Mouse (Mus musculus) right cerebral cortex, postnatal 4 days (tissue): ENCODE measurements around the gene Ankrd12.
A peak's percentile ranks its signal among the peaks of the same experiment; 100 is the strongest.
"Not testable (repeated sequence)": the region's sequence is repeated elsewhere in the genome, so short reads cannot be mapped to it uniquely, and the experiment has no call there.

Experiments
- DNase-seq: peaks from one replicate; pipeline ENCODE4 v3.0.0-alpha.2; 2022

Gene Ankrd12

DNA sequence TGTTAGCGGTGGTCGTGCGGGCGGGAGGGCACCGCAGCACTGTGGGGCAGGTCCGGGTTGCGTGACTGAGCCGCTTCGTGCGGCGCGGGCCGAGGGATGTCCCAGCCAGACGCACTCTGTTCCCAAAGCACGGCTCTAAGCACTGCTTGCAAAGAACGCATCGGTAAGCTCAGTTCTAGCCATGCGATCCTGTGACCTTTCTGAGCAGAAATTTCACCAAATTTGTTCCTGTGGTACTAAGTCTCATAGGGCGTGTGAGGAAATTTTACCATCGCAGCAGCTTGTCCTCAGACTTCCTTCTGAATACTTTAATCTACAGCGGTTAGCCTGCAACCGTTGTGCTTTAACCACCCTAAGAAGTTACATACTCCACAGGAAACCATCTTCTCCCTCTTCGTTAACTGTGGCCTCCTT, 555 bp upstream of the Ankrd12 start:
- DNase-seq = no peak

DNA sequence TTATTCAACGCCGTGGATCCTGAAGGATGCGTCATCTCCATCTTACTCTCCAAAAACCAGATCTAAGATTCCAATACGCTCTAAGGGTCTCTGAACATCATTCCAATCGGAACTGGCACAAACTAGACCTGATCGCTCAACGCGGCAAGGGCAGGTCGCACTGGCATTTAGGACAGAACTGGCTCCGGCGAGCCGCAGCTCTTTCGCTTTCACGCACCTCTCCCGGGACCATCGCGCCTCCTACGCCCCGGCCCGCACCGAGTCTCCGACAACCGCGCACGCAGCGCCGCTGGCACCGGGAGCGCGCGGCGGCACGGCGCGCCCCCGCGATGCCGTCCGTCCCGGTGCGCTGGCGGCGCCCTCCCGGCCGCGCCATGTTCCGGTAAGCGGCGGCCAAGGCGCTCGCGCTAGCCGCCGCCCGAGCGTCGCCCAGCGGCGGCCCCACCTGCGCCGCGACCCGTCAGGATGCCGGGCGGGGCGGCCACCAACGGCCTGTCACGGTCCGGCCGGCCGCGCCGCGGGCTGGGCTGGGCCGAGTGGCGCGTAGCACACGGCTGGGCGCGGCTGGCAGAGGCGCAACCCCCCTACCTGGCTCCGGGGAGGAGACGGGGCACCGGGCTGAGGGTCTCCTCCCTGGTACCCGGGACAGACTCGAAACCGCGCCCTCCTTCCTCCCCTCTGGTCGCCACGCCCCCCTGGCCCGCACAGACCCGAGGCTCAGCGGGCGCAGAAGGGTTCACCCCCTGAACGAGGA, 538 bp downstream of the Ankrd12 start:
- DNase-seq = peak; percentile 52

DNA sequence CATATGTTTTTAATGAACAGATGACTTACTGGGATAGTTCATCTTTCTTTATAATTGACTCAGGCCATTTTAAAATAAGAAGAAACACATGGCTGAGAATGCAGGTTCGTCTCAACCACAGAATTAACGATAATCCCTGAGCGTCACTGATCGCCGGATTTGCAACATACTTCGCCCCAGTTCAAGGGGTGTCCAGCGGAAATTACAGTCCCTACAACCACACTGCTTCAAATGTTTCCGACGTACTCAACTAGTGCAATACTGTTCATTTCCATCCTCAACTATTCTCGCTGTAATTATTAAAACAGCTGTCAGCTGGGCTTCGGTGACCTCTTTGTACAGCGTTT, 1.1 kb downstream of the Ankrd12 start:
- no peak for DNase-seq

DNA sequence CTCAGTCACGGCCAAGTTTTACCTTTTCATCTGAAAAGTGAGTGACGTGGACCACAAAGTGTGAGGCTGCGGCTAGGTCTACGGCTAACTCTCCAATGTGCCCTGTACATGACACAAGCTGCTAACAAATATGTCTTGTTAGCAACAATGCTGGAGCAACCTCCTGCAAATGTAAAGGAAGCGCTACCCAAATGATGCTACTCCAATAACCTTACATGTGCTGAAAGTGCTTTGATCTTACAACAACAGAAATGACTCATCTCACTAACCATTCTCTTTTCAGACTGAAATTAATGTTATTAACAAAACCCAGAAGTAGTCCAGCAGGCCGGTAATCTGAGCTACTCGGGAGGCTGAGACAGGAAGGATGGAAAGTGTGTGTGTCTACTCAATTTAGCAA, 2.9 kb downstream of the Ankrd12 start:
- DNase-seq = no peak

DNA sequence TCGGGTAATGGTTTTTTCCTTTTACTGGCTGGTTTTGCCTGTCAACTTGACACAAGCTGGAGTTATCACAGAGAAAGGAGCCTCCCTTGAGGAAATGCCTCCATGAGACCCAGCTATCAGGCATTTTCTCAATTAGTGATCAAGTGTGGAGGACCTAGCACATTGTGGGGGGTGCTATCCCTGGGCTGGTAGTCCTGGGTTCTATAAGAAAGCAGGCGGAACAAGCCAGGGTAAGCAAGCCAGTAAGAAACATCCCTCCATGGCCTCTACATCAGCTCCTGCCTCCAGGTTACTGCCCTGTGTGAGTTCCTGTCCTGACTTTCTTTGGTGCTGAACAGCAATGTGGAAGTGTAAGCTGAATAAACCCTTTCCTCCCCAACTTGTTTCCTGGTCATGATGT, 7.9 kb downstream of the Ankrd12 start:
- not testable (repeated sequence) for DNase-seq

DNA sequence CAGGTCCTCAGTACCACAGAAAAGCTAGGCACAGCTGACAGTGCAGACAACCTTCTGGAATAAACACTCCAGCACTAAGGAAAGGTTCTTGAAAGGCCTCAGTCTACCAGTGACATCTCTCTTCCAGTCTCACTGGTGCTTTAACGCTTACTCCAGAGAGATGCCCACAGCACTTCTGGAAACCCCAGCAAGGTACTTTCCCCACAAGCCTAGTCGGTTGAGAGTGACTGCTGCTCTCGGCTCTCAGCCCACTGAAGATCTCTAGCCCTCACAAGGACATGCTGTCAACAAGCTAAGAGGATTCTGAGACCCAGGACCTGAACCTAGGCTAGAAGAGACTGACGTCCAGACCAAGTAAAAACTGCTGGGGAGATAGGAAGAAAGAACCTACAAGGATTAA, 11.8 kb downstream of the Ankrd12 start:
- no peak for DNase-seq

DNA sequence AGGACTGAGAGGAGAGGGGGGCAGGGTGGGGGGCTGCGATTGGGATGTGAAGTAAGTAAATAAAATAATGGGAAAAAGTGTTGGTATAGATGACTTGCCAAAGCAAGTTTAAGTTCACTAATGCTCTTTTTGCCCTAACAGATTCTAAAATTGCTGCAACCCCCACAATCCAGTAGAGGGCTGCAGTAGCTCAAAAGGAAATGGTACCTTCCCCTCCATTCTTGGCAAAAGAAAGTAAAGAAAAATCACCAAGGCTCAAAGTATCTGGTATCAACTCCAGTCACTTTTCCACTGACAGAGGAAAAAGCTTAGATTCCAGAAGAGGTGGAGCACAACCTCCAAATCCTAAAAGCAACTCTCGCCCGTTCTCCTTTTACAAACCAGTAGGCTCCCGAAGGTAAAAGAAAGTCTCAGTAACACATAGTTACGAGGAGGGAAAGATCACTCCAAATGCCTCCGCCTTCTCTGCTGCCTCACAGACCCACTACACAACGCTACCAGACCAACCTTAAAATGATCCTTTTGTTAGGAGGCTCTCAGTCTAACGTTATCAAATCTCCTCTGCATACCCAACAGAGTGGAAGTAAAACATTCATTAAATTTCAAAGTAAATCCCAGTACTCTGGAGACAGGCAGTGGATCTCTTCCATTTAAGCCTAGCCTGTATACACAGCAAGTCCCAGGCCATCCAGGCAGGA, 15.5 kb downstream of the Ankrd12 start:
- DNase-seq = no peak

DNA sequence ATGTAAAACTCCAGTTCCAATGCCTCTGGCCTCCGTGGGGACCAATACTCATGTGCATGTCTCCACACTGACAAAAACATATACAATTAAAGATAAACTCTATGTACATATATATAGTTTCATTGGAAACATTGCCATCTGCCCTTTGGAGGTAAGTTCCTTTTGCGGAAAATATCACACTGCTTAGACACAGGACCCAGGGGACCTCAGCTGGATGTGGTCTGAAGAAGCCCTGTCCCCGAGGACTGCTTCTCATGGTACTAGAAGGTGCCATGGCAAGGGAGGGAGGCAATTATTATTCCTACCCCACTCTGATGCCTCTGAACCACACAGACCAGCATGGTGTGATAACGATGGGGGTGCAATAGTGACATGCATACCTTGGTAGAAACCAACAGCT, 18.7 kb downstream of the Ankrd12 start:
- DNase-seq = no peak

DNA sequence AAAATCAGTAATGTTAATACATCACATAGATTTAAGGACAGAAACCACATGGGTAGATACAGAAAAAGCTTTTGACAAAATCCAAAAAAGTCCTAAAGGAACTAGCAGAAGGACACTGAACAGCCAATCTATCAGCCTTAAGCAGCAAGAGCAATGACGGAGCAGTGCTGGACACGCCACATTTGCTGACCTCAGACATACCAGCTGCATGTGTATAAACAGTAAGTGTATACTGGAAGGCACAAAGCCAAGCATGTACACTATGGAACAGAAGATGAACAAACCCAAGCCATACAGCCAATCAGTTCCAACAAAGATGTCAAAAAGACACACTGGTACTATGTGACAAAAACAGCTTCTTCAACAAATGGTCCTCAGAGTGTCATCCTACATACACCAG, 19.7 kb downstream of the Ankrd12 start:
- DNase-seq = no peak

DNA sequence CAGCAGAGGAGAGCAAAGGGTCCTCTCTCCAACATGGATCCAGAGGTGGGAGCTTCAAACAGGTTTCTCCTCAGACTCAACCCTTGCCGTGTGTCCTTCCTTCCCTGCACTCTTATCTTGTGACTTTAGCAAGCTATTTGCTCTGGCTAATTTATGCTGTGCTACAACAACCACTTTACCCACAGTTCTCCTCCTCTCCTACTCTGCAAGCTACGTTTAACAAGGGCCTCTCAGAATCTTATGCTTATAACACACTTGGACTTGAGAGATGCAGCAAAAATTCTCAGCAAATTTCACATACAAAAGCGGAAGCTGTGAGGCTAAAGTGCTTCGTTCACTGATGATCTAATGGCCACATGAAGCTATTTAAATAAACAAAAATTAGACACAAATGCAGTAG, 23.5 kb downstream of the Ankrd12 start:
- no peak for DNase-seq

DNA sequence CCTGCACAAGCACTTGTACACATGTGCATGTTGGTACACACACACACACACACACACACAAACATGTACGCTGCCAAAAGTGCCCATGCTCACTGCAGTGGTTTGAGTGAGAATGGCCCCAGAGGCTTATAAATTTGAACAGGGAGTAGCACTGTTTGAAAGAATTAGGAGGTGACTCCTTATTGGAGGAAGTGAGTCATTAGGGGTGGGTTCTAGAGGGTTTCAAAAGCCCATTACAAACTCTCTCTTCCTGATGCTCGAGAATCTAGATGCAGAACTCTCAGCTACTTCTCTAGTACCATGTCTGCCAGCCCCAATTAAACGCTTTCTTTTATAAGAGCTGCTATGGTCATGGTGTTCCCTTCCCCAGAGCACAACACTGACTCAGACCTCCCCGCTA, 28.1 kb downstream of the Ankrd12 start:
- no peak for DNase-seq

DNA sequence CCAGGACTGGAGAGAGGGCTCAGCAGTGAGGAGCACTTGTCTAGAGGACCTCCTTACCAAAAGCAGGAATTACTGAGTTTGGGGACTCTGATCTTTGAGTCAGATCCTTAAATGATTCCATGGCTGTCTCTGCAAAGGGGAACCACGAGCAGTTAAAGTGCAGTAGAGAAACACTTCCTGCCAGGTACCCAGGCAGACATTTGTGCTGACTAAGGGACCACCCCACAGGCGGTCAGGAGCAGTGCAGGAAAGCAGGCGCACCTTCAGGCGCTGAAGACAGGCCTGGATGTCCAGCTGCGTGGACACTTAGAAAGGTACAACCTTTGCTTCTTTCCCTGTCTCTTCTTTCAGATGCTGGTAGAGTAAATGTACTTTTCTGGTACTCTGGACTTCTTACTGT, 28.7 kb downstream of the Ankrd12 start:
- DNase-seq = no peak

DNA sequence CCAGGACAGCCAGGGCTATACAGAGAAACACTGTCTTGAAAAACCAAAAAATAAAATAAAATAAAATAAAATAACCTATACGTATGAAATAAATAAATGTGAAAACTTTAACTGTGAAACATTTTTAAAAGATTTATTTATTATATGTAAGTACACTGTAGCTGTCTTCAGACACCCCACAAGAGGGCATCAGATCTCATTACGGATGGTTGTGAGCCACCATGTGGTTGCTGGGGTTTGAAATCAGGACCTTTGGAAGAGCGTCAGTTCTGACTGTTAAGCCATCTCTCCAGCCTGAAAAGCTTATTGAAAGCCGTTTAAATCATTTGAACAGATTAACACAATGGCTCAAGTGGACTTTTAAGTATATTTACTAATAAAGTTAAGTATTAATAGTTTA, 33.2 kb downstream of the Ankrd12 start:
- not testable (repeated sequence) for DNase-seq

DNA sequence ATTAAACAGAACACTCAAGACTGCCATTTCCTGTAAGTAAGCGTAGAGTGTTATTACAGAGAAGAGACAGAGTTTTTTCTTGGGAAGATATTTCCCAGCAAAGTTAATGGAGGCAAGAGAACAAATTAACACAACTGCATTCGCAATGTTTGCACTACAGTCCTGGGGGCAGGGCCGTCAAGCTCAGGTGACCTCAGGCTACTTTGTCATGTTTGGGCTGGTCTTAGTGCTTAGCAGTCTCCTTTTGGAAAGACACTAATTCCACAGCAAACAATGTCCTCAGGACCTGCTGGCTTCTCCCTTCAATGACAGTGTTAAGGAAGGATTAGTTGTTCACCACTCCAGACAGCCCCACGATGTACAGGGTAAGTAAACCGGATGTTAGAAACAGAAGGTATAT, 35.9 kb downstream of the Ankrd12 start:
- no peak for DNase-seq

DNA sequence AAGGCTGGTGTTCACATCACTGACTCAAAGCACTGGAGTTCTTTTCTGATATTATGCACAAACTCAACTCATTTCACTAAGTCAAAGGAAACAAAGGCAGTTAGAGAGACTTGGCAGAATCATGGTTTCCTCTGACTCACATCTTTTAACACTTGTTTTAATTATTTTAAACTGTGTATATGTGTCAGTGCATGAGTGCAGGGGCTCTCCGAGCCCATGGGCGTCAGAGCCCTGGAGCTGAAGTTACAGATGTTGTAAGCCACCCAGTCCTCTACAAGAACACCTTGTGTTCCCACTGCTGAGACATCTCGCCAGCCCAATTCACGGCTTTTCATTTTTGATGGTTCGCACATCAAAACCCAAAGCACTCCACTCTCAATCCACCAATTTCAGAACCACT, 43.6 kb downstream of the Ankrd12 start:
- no peak for DNase-seq

DNA sequence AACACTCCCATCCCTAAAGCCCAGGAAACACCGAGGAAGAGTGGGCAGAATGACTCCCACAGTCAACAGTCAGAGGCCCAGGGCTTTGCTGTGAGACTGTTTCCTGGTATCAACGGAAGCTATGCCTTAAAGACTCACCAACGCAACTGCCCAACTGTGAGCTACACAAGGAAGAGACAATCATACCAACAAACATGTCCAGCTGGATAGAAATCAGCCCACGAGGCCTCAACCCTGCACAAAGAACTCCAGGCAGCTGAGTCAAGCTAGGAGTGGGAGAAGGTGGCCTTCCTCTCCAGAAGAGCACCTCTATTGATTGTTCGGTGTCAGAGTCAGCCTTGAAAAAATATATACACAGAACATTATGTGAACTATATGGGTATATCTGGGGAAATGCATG, 44.9 kb downstream of the Ankrd12 start:
- DNase-seq = no peak

DNA sequence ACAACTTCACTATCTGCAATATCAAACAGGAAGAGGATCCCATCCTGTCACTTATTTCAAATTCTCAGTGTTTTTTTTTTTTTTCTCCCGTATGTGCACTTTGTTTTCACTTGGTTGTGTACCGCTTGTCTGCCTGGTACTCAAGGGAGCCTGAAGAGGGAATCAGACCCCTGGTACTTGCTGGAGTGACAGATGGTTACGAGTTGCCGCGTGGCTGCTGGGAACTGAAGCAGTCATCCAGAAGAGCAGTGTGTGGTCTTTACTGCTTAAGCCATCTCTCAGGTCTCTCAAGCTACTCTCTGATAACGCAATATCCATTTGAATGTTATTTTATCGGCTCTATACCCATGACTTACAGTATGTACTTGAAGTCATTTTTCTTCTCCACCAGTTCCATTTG, 52.7 kb downstream of the Ankrd12 start:
- no peak for DNase-seq

DNA sequence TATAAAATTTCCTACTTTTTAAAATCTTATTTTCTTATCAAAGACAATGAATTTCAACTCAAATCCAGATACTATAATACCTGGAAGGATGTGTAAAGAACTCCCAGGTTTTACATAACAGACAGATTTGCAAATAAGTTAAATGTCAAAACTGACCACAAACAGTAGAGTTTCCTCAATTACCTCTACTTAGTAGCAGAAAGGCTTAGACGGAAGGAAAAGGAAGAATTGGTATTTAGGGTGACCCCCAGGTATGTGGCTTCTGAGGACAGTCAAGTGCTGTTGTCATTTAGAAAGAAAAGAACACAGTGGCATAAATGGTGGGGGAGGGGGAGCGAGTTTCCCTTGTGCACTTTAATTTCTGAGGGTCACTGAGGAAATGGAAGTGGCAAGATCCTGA, 65.1 kb downstream of the Ankrd12 start:
- no peak for DNase-seq

DNA sequence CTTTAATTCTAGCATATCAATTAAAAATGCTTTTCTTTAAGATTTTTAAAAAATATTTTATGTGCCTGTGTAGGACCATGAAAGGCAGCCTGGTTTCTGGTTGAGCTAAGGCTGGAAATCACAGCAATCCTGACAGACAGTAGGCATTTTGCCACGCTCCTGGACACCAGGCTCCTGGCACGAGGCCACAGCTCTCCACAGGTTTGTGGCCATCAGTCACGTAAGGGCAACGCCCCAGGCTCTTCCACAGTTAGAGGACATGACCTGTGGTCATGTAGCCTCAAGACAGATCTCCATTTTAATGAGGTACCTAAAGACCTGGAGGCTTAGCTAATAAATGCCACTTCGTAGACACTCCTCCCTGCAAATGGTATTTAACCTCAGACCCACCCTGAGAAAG, 69.0 kb downstream of the Ankrd12 start:
- DNase-seq = no peak

DNA sequence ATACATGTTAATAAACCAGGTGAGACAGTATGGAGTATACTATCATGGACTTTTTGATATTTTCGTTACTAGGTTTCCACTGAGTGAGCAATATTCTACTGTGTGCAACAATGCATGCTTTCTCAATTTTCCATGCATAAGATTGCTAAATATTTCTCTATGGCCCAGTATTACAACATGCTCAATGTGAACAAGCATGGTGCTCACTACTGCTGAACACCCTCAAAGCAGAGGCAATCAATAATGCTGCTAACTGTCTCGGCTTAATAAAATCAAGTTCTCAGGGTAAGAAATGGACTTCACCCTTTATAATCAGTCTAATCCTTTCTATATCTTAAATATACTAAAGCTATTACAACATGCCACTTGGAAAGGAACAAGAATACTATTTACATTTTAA, 69.4 kb downstream of the Ankrd12 start:
- DNase-seq = no peak

DNA sequence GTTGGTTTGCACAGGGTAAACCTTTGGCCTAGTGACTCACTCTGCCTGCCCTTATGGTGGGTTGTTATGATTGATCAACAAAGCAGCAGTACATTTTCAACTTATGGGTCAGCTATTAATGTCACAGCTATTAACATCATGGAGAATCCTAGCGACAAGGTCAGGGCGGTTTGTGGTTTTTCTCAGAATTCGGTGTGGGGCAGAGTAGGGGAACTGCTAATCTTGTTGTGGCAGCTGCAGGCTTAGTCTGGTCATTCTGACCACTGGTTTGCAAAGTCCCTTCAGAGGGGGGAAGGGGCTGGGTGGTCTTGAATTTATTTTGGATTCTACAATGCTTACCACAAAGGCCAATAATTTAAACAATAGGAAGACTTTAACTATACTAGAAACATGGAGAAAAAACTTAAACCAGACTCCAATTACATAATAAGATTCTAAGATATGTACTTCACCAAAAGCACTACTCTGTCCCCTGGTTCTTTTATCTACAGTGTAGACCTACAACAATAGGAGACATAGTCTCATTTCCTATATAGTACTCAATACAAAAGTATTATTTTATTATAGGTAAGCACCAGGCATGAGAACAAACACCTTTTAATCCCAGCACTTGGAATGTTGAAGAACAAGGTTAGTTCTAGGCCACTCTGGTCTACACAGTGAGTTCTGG, 88.6 kb downstream of the Ankrd12 start:
- DNase-seq = no peak

DNA sequence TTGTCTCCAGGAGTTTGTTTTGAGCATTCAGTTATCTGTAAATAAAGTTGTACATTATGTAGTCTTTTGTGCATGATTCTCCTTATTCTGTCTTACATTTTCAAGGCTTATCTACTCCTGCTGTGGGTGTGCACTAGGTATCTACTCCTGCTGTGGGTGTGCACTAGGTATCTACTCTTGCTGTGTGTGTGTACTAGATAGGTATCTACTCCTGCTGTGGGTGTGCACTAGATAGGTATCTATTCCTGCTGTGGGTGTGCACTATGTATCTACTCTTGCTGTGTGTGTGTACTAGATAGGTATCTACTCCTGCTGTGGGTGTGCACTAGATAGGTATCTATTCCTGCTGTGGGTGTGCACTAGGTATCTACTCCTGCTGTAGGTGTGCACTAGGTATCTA, 100.2 kb downstream of the Ankrd12 start:
- DNase-seq = not testable (repeated sequence)

DNA sequence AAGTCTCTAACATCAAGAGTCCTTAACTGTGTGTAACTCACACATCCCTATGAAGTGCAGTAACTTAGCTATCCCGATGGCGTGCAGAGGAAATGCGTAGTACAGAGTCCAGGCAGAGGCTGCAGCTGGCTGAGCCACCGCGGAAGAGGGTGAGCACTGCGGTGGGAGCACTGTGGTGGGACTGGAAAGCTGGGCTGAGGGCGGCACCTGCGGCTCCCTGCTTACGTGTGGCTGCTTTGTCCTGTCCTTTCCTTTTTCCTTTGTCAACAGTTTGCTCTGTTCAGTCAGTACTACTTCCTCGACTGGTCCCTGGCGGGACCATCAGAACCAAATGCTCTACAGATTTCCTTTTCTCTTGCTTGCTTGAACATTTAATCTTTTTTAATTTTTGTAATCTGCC, 109.1 kb downstream of the Ankrd12 start:
- no peak for DNase-seq

DNA sequence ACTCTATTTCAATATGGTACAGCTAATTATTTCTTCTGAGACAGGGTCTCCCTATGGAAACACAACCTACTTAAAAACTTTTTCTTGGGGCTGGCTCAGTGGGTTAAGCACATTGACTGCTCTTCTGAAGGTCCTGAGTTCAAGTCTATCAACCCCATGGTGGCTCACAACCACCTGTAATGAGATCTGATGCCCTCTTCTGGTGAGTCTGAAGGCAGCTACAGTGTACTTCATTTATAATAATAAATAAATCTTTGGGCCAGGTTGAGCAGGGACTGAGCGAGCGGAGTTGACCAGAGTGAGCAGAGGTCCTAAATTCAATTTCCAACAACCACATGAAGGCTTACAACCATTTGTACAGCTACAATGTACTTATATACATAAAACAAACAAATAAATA, 114.6 kb downstream of the Ankrd12 start:
- no peak for DNase-seq
